Mouse (Mus musculus) midbrain, embryonic 12.5 days (tissue): ENCODE measurements at regions not wholly inside any gene's neighbourhood (a gene's known extent, or its start where the extent isn't known, plus 50 kb on each side); places are given as distances from the start of the nearest gene placed in this dataset.
A peak's percentile ranks its signal among the peaks of the same experiment; 100 is the strongest.

Experiments
- ATAC-seq: fragments of 200-750 bp; cut with Nextera tagmentation; 2 replicates; pipeline ENCODE4 v1.8.0; 2017; ENCODE audit warnings: low read depth, moderate TSS enrichment, moderate library complexity; ENCODE audit not compliant: low FRiP score
- H3K27ac ChIP-seq: fragments of 300-500 bp; sonication (generic); replicated peaks from 2 replicates; pipeline ENCODE4 v1.5.1; 2016; ENCODE audit warnings: mild to moderate bottlenecking
- H3K27me3 ChIP-seq: fragments of 300-500 bp; sonication (generic); 2 replicates; pipeline ENCODE4 v1.6.1; 2016; ENCODE audit warnings: mild to moderate bottlenecking
- H3K36me3 ChIP-seq: fragments of 300-500 bp; sonication (generic); 2 replicates; pipeline ENCODE4 v1.6.1; 2016
- H3K4me1 ChIP-seq: fragments of 300-500 bp; sonication (generic); 2 replicates; pipeline ENCODE4 v1.6.1; 2016
- H3K4me2 ChIP-seq: fragments of 300-500 bp; sonication (generic); replicated peaks from 2 replicates; pipeline ENCODE4 v1.6.1; 2016; ENCODE audit warnings: mild to moderate bottlenecking, moderate library complexity
- H3K4me3 ChIP-seq: fragments of 300-500 bp; sonication (generic); 2 replicates; pipeline ENCODE4 v1.5.1; 2016; ENCODE audit warnings: mild to moderate bottlenecking
- H3K9ac ChIP-seq: fragments of 300-500 bp; sonication (generic); replicated peaks from 2 replicates; pipeline ENCODE4 v1.6.1; 2016; ENCODE audit warnings: mild to moderate bottlenecking, moderate library complexity
- H3K9me3 ChIP-seq: fragments of 300-500 bp; sonication (generic); 2 replicates; pipeline ENCODE4 v1.6.1; 2016; ENCODE audit warnings: mild to moderate bottlenecking
- WGBS: fragments of 180-500 bp; shearing (Covaris S2); methylation state at CpG from one replicate; pipeline ENCODE4 v1.1.7; 2016; 5-methylcytosine and 5-hydroxymethylcytosine counted together

DNA sequence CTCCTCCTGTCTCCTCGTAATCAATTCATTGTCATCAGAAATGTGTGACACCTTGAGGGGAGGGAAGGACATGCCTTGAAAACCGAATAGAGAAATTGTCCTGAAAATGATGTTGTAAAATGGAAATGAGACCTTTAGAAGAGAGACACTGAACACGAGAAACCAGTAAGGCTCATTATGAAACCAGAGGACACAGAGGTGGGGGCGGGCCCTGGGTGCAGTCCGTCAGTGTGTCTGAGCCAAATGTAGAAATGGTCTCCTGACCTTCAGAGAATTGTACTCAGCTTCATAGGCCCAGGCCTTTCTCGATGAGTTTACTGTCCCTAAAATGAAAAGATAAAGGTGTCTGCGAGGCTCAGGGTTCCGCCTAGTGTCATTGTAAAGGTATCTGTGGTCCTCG lies 89.0 kb downstream of the Dad1 start:
- H3K27ac ChIP-seq: no peak overlapping the region
- no peak overlapping the region for H3K4me3 ChIP-seq
- H3K27me3 ChIP-seq: no peaks in the 10 kb centered on the region
- no peak overlapping the region for H3K4me2 ChIP-seq
- no peaks in the 10 kb centered on the region for H3K9me3 ChIP-seq
- ATAC-seq: no peak
- H3K9ac ChIP-seq: no peak overlapping the region
- no peaks in the 10 kb centered on the region for H3K36me3 ChIP-seq
- H3K4me1 ChIP-seq: no peaks in the 10 kb centered on the region
- 84% methylated on average over 9 of the region's 9 CpGs for WGBS

DNA sequence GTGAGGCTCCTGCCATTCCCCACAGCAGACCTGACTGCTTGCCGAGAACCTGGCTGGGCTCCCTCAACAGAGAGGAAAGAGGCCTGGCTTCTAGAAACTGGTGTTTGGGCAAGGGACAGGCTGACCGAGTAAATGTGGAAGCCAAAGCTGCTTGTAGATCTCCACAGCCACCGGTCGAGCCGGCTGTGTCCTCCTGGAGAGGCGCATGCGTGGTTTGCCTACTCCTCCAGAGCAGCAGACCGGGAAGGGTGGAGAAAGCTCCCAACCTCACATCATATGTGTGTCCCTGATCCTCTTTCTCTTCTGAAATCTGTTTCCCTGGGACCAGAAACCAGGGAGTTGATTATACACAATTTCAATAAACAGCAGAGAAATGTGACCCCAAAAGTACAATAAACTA lies 92.0 kb downstream of the Dad1 start:
- Histone ChIP-seq H3K9me3 (no peaks in the 10 kb centered on the region), H3K4me3 (no peak overlapping the region), H3K4me1 (no peaks in the 10 kb centered on the region), H3K27me3 (no peaks in the 10 kb centered on the region), H3K27ac (no peak overlapping the region), H3K9ac (no peak overlapping the region), H3K4me2 (no peak overlapping the region), H3K36me3 (no peaks in the 10 kb centered on the region)
- 83% methylated on average over 8 of the region's 8 CpGs for WGBS
- ATAC-seq: no peak

DNA sequence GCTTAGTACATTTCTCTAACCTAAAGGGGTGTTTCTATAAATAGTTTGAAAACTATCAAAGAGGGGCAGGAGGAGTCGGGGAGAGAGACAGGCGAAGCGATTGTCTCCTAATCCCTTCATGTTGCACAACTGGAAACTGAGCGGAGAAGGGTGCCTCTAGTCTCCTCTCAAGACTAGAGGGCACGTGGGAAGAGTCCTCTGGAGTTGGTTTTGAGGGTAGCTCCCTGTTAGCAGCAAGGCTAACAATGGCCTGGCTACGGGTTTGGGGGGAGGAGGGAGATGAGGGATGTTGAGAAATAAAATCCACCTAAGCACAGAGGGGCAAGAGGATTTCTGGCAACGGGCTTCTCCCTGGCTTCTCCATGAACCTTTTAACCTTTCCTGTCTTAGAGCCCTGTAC lies 92.7 kb downstream of the Dad1 start:
- H3K36me3 ChIP-seq: no peaks in the 10 kb centered on the region
- H3K27ac ChIP-seq: no peak overlapping the region
- H3K27me3 ChIP-seq: no peaks in the 10 kb centered on the region
- H3K9me3 ChIP-seq: no peaks in the 10 kb centered on the region
- H3K9ac ChIP-seq: no peak overlapping the region
- WGBS: 50% methylated on average over 7 of the region's 7 CpGs
- no peak for ATAC-seq
- no peaks in the 10 kb centered on the region for H3K4me1 ChIP-seq
- H3K4me2 ChIP-seq: no peak overlapping the region
- H3K4me3 ChIP-seq: no peak overlapping the region

DNA sequence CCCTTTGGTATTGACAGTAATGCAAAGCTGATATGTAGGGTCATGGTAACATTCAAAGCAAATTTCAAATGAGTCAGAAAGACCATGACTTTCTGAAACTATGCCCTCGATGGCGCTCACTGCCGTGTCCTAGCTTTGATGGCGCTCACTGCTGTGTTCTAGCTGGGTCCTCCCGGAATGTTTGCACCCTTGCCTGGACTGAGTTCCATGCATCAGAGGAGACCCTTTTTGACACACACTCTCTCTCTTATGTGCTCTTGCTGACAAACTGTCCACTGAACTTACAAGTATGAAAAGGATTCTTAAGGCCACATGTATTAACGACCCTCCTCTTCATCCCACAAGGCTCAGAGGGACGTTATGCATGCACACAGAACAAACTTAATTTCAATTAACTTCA lies 94.1 kb downstream of the Dad1 start:
- Histone ChIP-seq H3K27me3 (no peaks in the 10 kb centered on the region), H3K4me1 (no peaks in the 10 kb centered on the region), H3K36me3 (no peaks in the 10 kb centered on the region), H3K27ac (no peak overlapping the region), H3K9ac (no peak overlapping the region), H3K4me3 (no peak overlapping the region), H3K9me3 (no peaks in the 10 kb centered on the region), H3K4me2 (no peak overlapping the region)
- 92% methylated on average over 7 of the region's 7 CpGs for WGBS
- ATAC-seq: no peak

DNA sequence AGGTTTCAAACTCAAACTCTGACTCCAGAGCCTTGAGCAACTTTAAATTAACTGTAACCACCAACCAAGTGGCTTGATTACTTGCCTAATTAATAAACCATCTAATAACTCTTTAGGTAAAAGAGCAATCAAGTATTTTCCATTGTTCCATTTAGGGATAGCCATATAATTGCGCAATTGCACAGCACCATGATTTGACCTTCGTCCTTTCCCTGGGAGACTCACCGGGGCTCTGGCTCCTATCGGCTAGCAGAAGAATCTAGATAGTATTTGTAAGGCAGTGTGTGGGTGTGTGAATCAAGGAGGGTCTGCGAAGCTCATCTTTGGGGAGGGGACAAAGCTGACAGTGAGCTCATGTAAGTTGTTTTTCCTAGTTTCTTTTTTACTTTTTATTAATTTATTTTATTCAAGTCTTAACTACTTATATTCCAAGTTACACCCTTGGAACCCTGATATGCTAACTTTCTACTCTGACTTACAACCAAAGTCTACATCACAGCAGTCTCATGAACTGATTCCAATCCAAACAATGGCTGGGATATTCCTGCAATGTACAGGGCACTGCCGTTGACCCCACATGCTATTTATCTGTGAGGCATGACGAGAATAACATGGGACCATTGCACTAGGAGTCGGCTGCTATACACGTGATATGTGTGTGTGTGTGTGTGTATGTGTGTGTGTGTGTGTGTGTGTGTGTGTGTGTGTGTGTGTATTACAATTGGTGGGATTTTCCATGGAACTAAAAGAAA lies 95.5 kb downstream of the Dad1 start:
- H3K9ac ChIP-seq: no peak overlapping the region
- no peaks in the 10 kb centered on the region for H3K9me3 ChIP-seq
- H3K27ac ChIP-seq: no peak overlapping the region
- WGBS: 88% methylated on average over 9 of the region's 9 CpGs
- no peak overlapping the region for H3K4me2 ChIP-seq
- no peak for ATAC-seq
- no peaks in the 10 kb centered on the region for H3K4me1 ChIP-seq
- H3K36me3 ChIP-seq: no peaks in the 10 kb centered on the region
- no peak overlapping the region for H3K4me3 ChIP-seq
- no peaks in the 10 kb centered on the region for H3K27me3 ChIP-seq

DNA sequence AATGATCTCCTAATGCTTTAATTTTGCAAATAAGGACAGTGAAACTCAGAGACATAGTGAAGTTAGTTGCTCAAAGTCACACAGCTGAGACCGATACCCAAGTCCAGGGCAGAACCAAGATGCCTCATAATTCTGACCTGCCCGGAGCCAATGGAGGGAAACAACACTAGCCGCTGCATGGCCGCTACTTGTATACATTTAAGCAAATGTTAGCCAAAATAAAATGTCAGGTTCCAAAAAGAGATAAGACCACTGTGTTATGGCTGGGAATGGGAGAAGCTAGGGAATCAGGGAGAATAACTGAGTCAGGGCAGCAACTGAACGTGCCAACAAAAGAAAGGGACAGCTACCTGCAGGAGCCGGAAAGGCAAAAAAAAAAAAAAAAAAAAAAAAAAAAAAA lies 97.4 kb downstream of the Dad1 start:
- Histone ChIP-seq H3K4me1 (no peaks in the 10 kb centered on the region), H3K9ac (no peak overlapping the region), H3K4me2 (no peak overlapping the region), H3K27me3 (no peaks in the 10 kb centered on the region), H3K4me3 (no peak overlapping the region), H3K27ac (no peak overlapping the region), H3K9me3 (no peaks in the 10 kb centered on the region), H3K36me3 (no peaks in the 10 kb centered on the region)
- no peak for ATAC-seq
- 93% methylated on average over 6 of the region's 6 CpGs for WGBS

DNA sequence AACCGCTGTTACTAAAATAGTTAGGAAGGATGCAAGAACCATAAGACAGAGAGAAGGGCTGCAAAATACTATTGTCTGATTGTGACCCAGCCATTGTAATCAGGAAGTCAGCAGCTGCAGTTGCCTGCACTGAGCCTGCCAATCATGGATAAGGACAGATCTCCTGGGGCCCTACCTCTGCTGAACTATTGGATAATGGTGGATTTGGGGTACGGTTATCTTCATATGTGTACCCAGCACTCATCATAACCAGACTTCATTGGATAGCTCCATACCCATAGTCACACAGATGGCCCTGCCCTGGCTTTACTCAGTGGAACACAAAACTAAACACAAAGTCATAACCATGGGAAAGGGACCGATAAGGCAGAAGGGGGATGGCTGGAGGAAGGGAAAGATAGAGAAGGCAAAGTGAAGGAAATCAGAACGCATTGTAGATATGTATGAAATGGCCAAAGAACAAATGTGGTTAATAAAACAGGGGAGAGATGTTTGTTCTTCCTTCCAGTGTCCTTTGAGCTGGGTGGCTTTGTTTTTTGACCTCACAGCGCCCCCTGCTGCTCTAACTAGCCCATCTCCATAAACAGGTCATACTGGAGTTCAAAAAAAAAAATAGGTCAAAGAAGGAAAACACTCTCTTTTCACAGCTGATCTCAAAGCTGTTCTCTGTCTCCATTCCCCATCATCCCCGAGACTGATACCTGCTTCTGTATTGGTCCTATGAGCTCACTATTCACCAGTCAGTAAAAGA lies 101.2 kb downstream of the Dad1 start:
- ATAC-seq: no peak
- no peak overlapping the region for H3K9ac ChIP-seq
- no peaks in the 10 kb centered on the region for H3K4me1 ChIP-seq
- H3K27me3 ChIP-seq: no peaks in the 10 kb centered on the region
- no peaks in the 10 kb centered on the region for H3K9me3 ChIP-seq
- 0 out of 2 replicates have a peak overlapping the region, but pooled peaks have one; percentile 15 for H3K27ac ChIP-seq
- no peak overlapping the region for H3K4me3 ChIP-seq
- no peaks in the 10 kb centered on the region for H3K36me3 ChIP-seq
- H3K4me2 ChIP-seq: no peak overlapping the region
- 51% methylated on average over 6 of the region's 6 CpGs for WGBS

DNA sequence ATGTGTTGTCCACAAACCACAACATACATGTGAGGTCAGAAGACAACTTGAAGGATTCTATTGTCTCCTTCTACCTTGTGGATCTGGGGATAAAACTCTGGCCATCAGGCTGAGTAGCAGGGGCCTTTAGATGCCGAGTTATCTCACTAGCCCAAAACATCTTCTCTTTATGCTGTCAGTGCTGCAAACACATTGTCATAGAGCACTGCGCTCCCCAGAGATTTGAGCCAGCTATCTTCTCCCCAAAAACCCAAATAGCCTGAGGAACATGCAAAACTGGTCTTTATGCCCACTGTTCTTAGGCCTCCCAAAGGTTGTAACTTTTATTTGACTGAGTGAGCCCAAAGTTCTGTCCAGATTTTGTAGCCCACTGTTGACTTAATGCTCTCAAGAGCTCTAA lies 102.0 kb downstream of the Dad1 start:
- no peak for ATAC-seq
- 98% methylated on average over 2 of the region's 2 CpGs for WGBS
- no peaks in the 10 kb centered on the region for H3K4me1 ChIP-seq
- H3K9me3 ChIP-seq: no peaks in the 10 kb centered on the region
- H3K27me3 ChIP-seq: no peaks in the 10 kb centered on the region
- H3K4me3 ChIP-seq: no peak overlapping the region
- H3K9ac ChIP-seq: no peak overlapping the region
- no peaks in the 10 kb centered on the region for H3K36me3 ChIP-seq
- no peak overlapping the region for H3K27ac ChIP-seq
- no peak overlapping the region for H3K4me2 ChIP-seq

DNA sequence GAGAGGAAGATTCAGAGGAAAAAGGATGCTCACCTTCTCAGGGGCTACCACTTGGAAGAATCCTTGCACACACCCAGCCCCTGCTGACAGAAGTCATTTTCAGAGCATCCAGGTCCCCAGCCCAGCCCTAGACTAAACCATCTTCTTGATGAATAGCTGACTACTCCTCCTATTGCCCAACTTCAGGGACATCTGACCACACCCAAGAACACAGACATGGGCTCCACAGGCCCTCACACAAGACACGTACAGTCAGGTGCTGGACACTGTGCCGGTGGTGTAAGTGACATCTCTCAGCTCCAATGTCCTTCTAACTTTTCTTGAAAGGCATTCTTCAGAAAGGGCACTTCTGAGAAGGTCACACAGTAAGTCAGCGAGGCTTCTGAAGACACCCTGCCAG lies 102.6 kb downstream of the Dad1 start:
- Histone ChIP-seq H3K36me3 (no peaks in the 10 kb centered on the region), H3K4me2 (no peak overlapping the region), H3K9ac (no peak overlapping the region), H3K27ac (no peak overlapping the region), H3K4me1 (peaks cover 5% of the 10 kb centered on the region; the same call in 1 of the 2 replicates), H3K9me3 (no peaks in the 10 kb centered on the region), H3K27me3 (no peaks in the 10 kb centered on the region), H3K4me3 (no peak overlapping the region)
- 85% methylated on average over 3 of the region's 3 CpGs for WGBS
- ATAC-seq: no peak

DNA sequence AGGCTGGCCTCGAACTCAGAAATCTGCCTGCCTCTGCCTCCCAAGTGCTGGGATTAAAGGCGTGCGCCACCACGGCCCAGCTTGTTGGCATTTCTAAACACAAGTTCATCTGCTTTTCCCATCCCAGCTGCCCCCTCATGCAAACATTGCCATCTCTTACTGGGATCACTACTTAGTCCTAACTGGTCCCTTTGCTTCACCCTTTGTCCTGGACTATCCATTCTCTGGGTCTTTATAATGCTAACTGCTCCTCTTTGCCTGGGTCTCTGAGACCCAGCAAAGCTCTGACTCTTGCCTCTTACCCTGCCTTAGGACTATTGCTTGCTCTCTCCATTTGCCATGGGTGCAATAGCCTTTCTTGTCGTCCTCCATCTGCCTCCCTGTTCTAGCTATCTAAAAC lies 103.7 kb downstream of the Dad1 start:
- H3K4me1 ChIP-seq: peaks cover 16% of the 10 kb centered on the region
- H3K9ac ChIP-seq: no peak overlapping the region
- ATAC-seq: no peak
- no peak overlapping the region for H3K4me3 ChIP-seq
- no peak overlapping the region for H3K4me2 ChIP-seq
- H3K27ac ChIP-seq: no peak overlapping the region
- no peaks in the 10 kb centered on the region for H3K27me3 ChIP-seq
- no peaks in the 10 kb centered on the region for H3K36me3 ChIP-seq
- no peaks in the 10 kb centered on the region for H3K9me3 ChIP-seq
- 90% methylated on average over 5 of the region's 5 CpGs for WGBS

DNA sequence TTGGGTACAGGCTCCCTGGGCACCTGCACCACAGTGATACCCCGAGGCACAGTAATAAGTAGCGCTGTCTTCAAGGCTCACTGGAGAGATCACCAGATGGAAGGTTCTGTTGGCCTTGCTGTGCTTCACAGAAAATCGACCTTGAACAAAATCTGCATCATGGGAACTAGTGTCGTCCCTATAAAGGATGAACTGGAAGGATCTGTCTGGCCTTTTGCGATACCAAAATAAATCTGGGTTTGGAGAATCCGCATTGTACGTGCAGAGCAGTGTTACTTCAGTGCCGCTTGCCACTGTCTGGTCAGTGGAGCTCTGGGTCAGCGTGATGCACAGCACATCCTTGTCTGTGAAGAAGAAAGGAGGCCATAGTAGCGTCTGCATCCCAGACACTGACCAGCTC lies 105.3 kb downstream of the Dad1 start:
- Histone ChIP-seq H3K27me3 (no peaks in the 10 kb centered on the region), H3K9ac (no peak overlapping the region), H3K4me3 (no peak overlapping the region), H3K27ac (no peak overlapping the region), H3K36me3 (no peaks in the 10 kb centered on the region), H3K9me3 (no peaks in the 10 kb centered on the region), H3K4me1 (peaks cover 16% of the 10 kb centered on the region), H3K4me2 (no peak overlapping the region)
- 96% methylated on average over 10 of the region's 10 CpGs for WGBS
- no peak for ATAC-seq

DNA sequence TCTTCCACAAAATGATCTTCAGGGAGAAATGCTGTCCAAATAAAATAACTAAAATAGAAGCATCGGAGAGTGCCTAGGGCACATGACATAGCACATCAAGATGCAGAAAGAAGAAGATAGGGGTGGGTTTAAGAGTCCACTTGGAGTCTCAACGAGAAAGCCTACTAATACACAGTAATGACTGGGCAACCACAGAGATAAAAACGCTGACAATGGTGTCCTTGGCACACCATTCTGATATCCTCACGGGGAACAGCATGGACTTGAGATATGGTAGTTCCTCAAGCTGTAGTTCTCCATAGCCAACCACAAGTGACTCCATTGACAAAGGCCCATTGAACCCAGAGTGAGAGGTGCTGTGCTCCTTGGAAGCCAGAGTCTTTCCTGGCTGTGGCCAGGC lies 105.8 kb downstream of the Dad1 start:
- H3K9ac ChIP-seq: no peak overlapping the region
- WGBS: 93% methylated on average over 4 of the region's 4 CpGs
- H3K9me3 ChIP-seq: no peaks in the 10 kb centered on the region
- H3K27ac ChIP-seq: no peak overlapping the region
- H3K4me2 ChIP-seq: no peak overlapping the region
- peaks cover 16% of the 10 kb centered on the region for H3K4me1 ChIP-seq
- ATAC-seq: no peak
- H3K4me3 ChIP-seq: no peak overlapping the region
- no peaks in the 10 kb centered on the region for H3K27me3 ChIP-seq
- no peaks in the 10 kb centered on the region for H3K36me3 ChIP-seq
